Mouse (Mus musculus): ENCODE results near the gene Sec22c. TPM values are rescaled to one million over a fixed set of nuclear protein-coding genes. Genes with fewer than 3 reads are reported as not detected.

Sec22c gene
- total and polyA plus RNA-seq, 3 experiments: 3.9 to 6.7 (median 5.0) TPM

GRCm38 (mm10) chr9:121666957-121667630, 38.2 kb downstream of the Sec22c start:
- no peak for DNase-seq
- Histone ChIP-seq H3K9ac (ENCODE audit: low read depth, low read length) (no peak overlapping the region), H3K27ac (no peak overlapping the region), H3K4me3 (no peak overlapping the region), H3K79me2 (replicated peaks; ENCODE audit: control insufficient read depth, insufficient read depth, low read length) (no peaks in the 10 kb centered on the region), H3K4me1 (ENCODE audit: control insufficient read depth, insufficient read depth, low read length) (peaks cover 6% of the 10 kb centered on the region; the same call in 1 of the 2 replicates), H3K36me3 (ENCODE audit: control insufficient read depth, insufficient read depth, low read length) (no peaks in the 10 kb centered on the region), H3K27me3 (ENCODE audit: control insufficient read depth, insufficient read depth, low read length) (no peaks in the 10 kb centered on the region)
- 56% methylated on average over 16 of the region's 16 CpGs for WGBS
- TF ChIP-seq EP300 (IDR thresholded peaks at IDR 0.05; ENCODE audit: insufficient read depth, low read depth, low read length) (no peak), POLR2A (IDR thresholded peaks at IDR 0.05; ENCODE audit: insufficient read depth, low read depth, low read length) (no peak), CTCF (IDR thresholded peaks at IDR 0.05) (no peak)
- intact Hi-C loops (cut with DNase I): no loop called here

GRCm38 (mm10) chr9:121664104-121664503, 41.2 kb downstream of the Sec22c start:
- Histone ChIP-seq H3K79me2 (replicated peaks; ENCODE audit: control insufficient read depth, insufficient read depth, low read length) (no peaks in the 10 kb centered on the region), H3K27me3 (ENCODE audit: control insufficient read depth, insufficient read depth, low read length) (no peaks in the 10 kb centered on the region), H3K27ac (no peak overlapping the region), H3K4me1 (ENCODE audit: control insufficient read depth, insufficient read depth, low read length) (no peaks in the 10 kb centered on the region), H3K9ac (ENCODE audit: low read depth, low read length) (no peak overlapping the region), H3K4me3 (no peak overlapping the region), H3K36me3 (ENCODE audit: control insufficient read depth, insufficient read depth, low read length) (no peaks in the 10 kb centered on the region)
- TF ChIP-seq EP300 (IDR thresholded peaks at IDR 0.05; ENCODE audit: insufficient read depth, low read depth, low read length): no peak
- intact Hi-C loops (cut with DNase I): no loop called here
- DNase-seq: no peak
- 84% methylated on average over 5 of the region's 5 CpGs for WGBS

- intact Hi-C loops (cut with DNase I): no loop called here
- WGBS: 73% methylated on average over 6 of the region's 6 CpGs
- Histone ChIP-seq H3K4me3 (no peak overlapping the region), H3K79me2 (replicated peaks; ENCODE audit: control insufficient read depth, insufficient read depth, low read length) (no peaks in the 10 kb centered on the region), H3K27me3 (ENCODE audit: control insufficient read depth, insufficient read depth, low read length) (no peaks in the 10 kb centered on the region), H3K36me3 (ENCODE audit: control insufficient read depth, insufficient read depth, low read length) (no peaks in the 10 kb centered on the region), H3K4me1 (ENCODE audit: control insufficient read depth, insufficient read depth, low read length) (no peaks in the 10 kb centered on the region), H3K9ac (ENCODE audit: low read depth, low read length) (no peak overlapping the region), H3K27ac (no peak overlapping the region)
- no peak for DNase-seq
- no peak for TF ChIP-seq EP300 (IDR thresholded peaks at IDR 0.05; ENCODE audit: insufficient read depth, low read depth, low read length)
- no peak for TF ChIP-seq POLR2A (IDR thresholded peaks at IDR 0.05; ENCODE audit: insufficient read depth, low read depth, low read length)
- TF ChIP-seq CTCF (IDR thresholded peaks at IDR 0.05): no peak
Observed at GRCm38 (mm10) chr9:121663467-121663866, 41.8 kb downstream of the Sec22c start.

GRCm38 (mm10) chr9:121659791-121660190, 45.5 kb downstream of the Sec22c start:
- H3K4me3 ChIP-seq: no peak overlapping the region
- H3K4me1 ChIP-seq (ENCODE audit: control insufficient read depth, insufficient read depth, low read length): no peaks in the 10 kb centered on the region
- intact Hi-C loops (cut with DNase I): no loop called here
- no peak for DNase-seq
- no peaks in the 10 kb centered on the region for H3K27me3 ChIP-seq (ENCODE audit: control insufficient read depth, insufficient read depth, low read length)
- no peak overlapping the region for H3K9ac ChIP-seq (ENCODE audit: low read depth, low read length)
- H3K27ac ChIP-seq: no peak overlapping the region
- TF ChIP-seq EP300 (IDR thresholded peaks at IDR 0.05; ENCODE audit: insufficient read depth, low read depth, low read length) (no peak), CTCF (IDR thresholded peaks at IDR 0.05) (no peak), POLR2A (IDR thresholded peaks at IDR 0.05; ENCODE audit: insufficient read depth, low read depth, low read length) (no peak)
- H3K36me3 ChIP-seq (ENCODE audit: control insufficient read depth, insufficient read depth, low read length): no peaks in the 10 kb centered on the region
- 72% methylated on average over 7 of the region's 7 CpGs for WGBS
- no peaks in the 10 kb centered on the region for H3K79me2 ChIP-seq (replicated peaks; ENCODE audit: control insufficient read depth, insufficient read depth, low read length)

- Histone ChIP-seq H3K9ac (ENCODE audit: low read depth, low read length) (no peak overlapping the region), H3K4me3 (no peak overlapping the region), H3K36me3 (ENCODE audit: control insufficient read depth, insufficient read depth, low read length) (no peaks in the 10 kb centered on the region), H3K27me3 (ENCODE audit: control insufficient read depth, insufficient read depth, low read length) (no peaks in the 10 kb centered on the region), H3K27ac (no peak overlapping the region), H3K4me1 (ENCODE audit: control insufficient read depth, insufficient read depth, low read length) (no peaks in the 10 kb centered on the region), H3K79me2 (replicated peaks; ENCODE audit: control insufficient read depth, insufficient read depth, low read length) (no peaks in the 10 kb centered on the region)
- intact Hi-C loops (cut with DNase I): no loop called here
- no peak for DNase-seq
- no peak for TF ChIP-seq POLR2A (IDR thresholded peaks at IDR 0.05; ENCODE audit: insufficient read depth, low read depth, low read length)
- no peak for TF ChIP-seq EP300 (IDR thresholded peaks at IDR 0.05; ENCODE audit: insufficient read depth, low read depth, low read length)
- WGBS: 74% methylated on average over 7 of the region's 7 CpGs
Observed at GRCm38 (mm10) chr9:121658248-121658647, 47.0 kb downstream of the Sec22c start.

GRCm38 (mm10) chr9:121657143-121657542, 48.1 kb downstream of the Sec22c start:
- intact Hi-C loops (cut with DNase I): no loop called here
- H3K4me1 ChIP-seq (ENCODE audit: control insufficient read depth, insufficient read depth, low read length): no peaks in the 10 kb centered on the region
- H3K27me3 ChIP-seq (ENCODE audit: control insufficient read depth, insufficient read depth, low read length): no peaks in the 10 kb centered on the region
- no peaks in the 10 kb centered on the region for H3K36me3 ChIP-seq (ENCODE audit: control insufficient read depth, insufficient read depth, low read length)
- TF ChIP-seq CTCF (IDR thresholded peaks at IDR 0.05): no peak
- no peak for TF ChIP-seq EP300 (IDR thresholded peaks at IDR 0.05; ENCODE audit: insufficient read depth, low read depth, low read length)
- TF ChIP-seq POLR2A (IDR thresholded peaks at IDR 0.05; ENCODE audit: insufficient read depth, low read depth, low read length): no peak
- H3K27ac ChIP-seq: no peak overlapping the region
- no peak overlapping the region for H3K4me3 ChIP-seq
- 48% methylated on average over 13 of the region's 13 CpGs for WGBS
- no peak overlapping the region for H3K9ac ChIP-seq (ENCODE audit: low read depth, low read length)
- no peaks in the 10 kb centered on the region for H3K79me2 ChIP-seq (replicated peaks; ENCODE audit: control insufficient read depth, insufficient read depth, low read length)
- DNase-seq: no peak
